Mouse (Mus musculus): ENCODE measurements around the gene Dnajc3.

- TF ChIP-seq GATA1 (IDR thresholded peaks at IDR 0.05; ENCODE audit: borderline replicate concordance, low read length) (no peak), FLI1 (IDR thresholded peaks at IDR 0.05; ENCODE audit: low read length) (no peak)
These were observed 15.1 kb upstream of the Dnajc3 start for GRCm38 (mm10) chr14:118922667-118923184.

All from megakaryocyte, embryonic 14.5 days (primary cell).